Mouse (Mus musculus) CH12.LX (cell line): ENCODE data around the gene Bzw2. TPM values are rescaled to one million over a fixed set of nuclear protein-coding genes. Genes with fewer than 3 reads are reported as not detected.

Experiments used
- DNase-seq: peaks from one replicate; pipeline ENCODE4 v3.0.0-alpha.2; 2013; ENCODE audit errors: extremely low read depth
- H3K27ac ChIP-seq: 2 replicates; pipeline ENCODE4 v1.5.1; 2012; ENCODE audit warnings: low read depth, mild to moderate bottlenecking, control low read depth, moderate library complexity; ENCODE audit not compliant: insufficient read depth
- H3K27me3 ChIP-seq: replicated peaks from 2 replicates; pipeline ENCODE3; 2012; ENCODE audit warnings: inconsistent platforms
- H3K36me3 ChIP-seq, 2 experiments: replicated peaks in 1 of 2; 2 replicates each; pipeline versions ENCODE3 to v1.6.1; 2012; ENCODE audit warnings: inconsistent platforms in 1 of 2, low read length in 1 of 2, mild to moderate bottlenecking in 1 of 2, mixed read lengths in 1 of 2, moderate library complexity in 1 of 2; ENCODE audit not compliant: control insufficient read depth in 1 of 2, insufficient read depth in 1 of 2
- H3K4me1 ChIP-seq, 2 experiments: 2 replicates each; pipeline ENCODE4 v1.6.1; 2012; ENCODE audit warnings: inconsistent platforms in 1 of 2, moderate library complexity in 1 of 2; ENCODE audit not compliant: insufficient read depth in 2 of 2, control insufficient read depth in 1 of 2
- H3K4me2 ChIP-seq: 2 replicates; pipeline ENCODE4 v1.6.1; 2012; ENCODE audit warnings: low read depth, mild to moderate bottlenecking, control low read depth; ENCODE audit not compliant: poor library complexity, insufficient read depth, severe bottlenecking
- H3K4me3 ChIP-seq, 3 experiments: fragments of 150-350 bp in 1 of 3; sonication (generic) in 1 of 3; replicated peaks in 1 of 3; 2 replicates each; pipeline versions ENCODE3 to v1.5.1; 2011 to 2012; ENCODE audit warnings: low read depth in 2 of 3, low read length in 2 of 3, mild to moderate bottlenecking in 2 of 3, moderate library complexity in 2 of 3, control low read depth in 1 of 3, improper control_type of control experiment in 1 of 3, inconsistent platforms in 1 of 3, mixed read lengths in 1 of 3; ENCODE audit not compliant: poor library complexity in 1 of 3
- H3K79me2 ChIP-seq: replicated peaks from 2 replicates; pipeline ENCODE4 v1.6.1; 2012; ENCODE audit warnings: mild to moderate bottlenecking, moderate library complexity; ENCODE audit not compliant: control insufficient read depth, poor library complexity, insufficient read depth, severe bottlenecking; ENCODE audit errors: extremely low read depth
- H3K9ac ChIP-seq: 2 replicates; pipeline ENCODE4 v1.6.1; 2012; ENCODE audit warnings: low read depth, mild to moderate bottlenecking, control low read depth, moderate library complexity; ENCODE audit not compliant: insufficient read depth
- H3K9me3 ChIP-seq: replicated peaks from 2 replicates; pipeline ENCODE3; 2012; ENCODE audit warnings: low read length, inconsistent platforms, mixed read lengths
- CHD1 ChIP-seq: IDR thresholded peaks from 2 replicates; pipeline ENCODE4 v1.6.1; 2012; ENCODE audit warnings: low read depth, low read length, improper control_type of control experiment, inconsistent platforms
- ELF1 ChIP-seq: IDR thresholded peaks from 2 replicates; pipeline ENCODE4 v1.6.1; 2014; ENCODE audit warnings: low read depth, mild to moderate bottlenecking, inconsistent platforms, low read length, improper control_type of control experiment
- GABPA ChIP-seq: IDR thresholded peaks from 2 replicates; pipeline ENCODE4 v1.6.1; 2012; ENCODE audit warnings: low read depth, low read length, improper control_type of control experiment, inconsistent platforms; ENCODE audit not compliant: insufficient replicate concordance
- KAT2A ChIP-seq: IDR thresholded peaks from 2 replicates; pipeline ENCODE4 v1.6.1; 2012; ENCODE audit warnings: low read length, improper control_type of control experiment, inconsistent platforms; ENCODE audit not compliant: insufficient replicate concordance
- MAX ChIP-seq: IDR thresholded peaks from 2 replicates; pipeline ENCODE4 v1.6.1; 2011; ENCODE audit warnings: low read length, improper control_type of control experiment
- MEF2A ChIP-seq: IDR thresholded peaks from 2 replicates; pipeline ENCODE4 v1.6.1; 2014; ENCODE audit warnings: low read depth, mild to moderate bottlenecking, inconsistent platforms, low read length, improper control_type of control experiment, borderline replicate concordance
- MXI1 ChIP-seq: IDR thresholded peaks from 2 replicates; pipeline ENCODE4 v1.6.1; 2011; ENCODE audit warnings: mild to moderate bottlenecking, low read depth, low read length, improper control_type of control experiment
- MYC ChIP-seq: IDR thresholded peaks from 2 replicates; pipeline ENCODE4 v1.6.1; 2011; ENCODE audit warnings: low read depth, mild to moderate bottlenecking, improper control_type of control experiment, low read length
- NRF1 ChIP-seq: IDR thresholded peaks from 2 replicates; pipeline ENCODE4 v1.6.1; 2014; ENCODE audit warnings: low read depth, mild to moderate bottlenecking, inconsistent platforms, low read length, improper control_type of control experiment, moderate library complexity
- POLR2A ChIP-seq: IDR thresholded peaks from 2 replicates; pipeline ENCODE4 v1.6.1; 2011; ENCODE audit warnings: low read depth, mild to moderate bottlenecking, improper control_type of control experiment, low read length
- POLR2AphosphoS2 ChIP-seq: IDR thresholded peaks from 2 replicates; pipeline ENCODE4 v1.6.1; 2011; ENCODE audit warnings: low read depth, low read length, improper control_type of control experiment
- SIN3A ChIP-seq: IDR thresholded peaks from 2 replicates; pipeline ENCODE4 v1.6.1; 2012; ENCODE audit warnings: low read length, improper control_type of control experiment, inconsistent platforms
- TCF12 ChIP-seq: IDR thresholded peaks from 2 replicates; pipeline ENCODE4 v1.6.1; 2014; ENCODE audit warnings: low read depth, mild to moderate bottlenecking, inconsistent platforms, low read length, improper control_type of control experiment
- USF1 ChIP-seq: IDR thresholded peaks from 2 replicates; pipeline ENCODE4 v1.6.1; 2014; ENCODE audit warnings: low read depth, mild to moderate bottlenecking, inconsistent platforms, low read length, improper control_type of control experiment
- ZC3H11A ChIP-seq: IDR thresholded peaks from 2 replicates; pipeline ENCODE4 v1.6.1; 2012; ENCODE audit warnings: low read depth, mild to moderate bottlenecking, inconsistent platforms, low read length, improper control_type of control experiment
- ZMIZ1 ChIP-seq: IDR thresholded peaks from 2 replicates; pipeline ENCODE4 v1.6.1; 2012; ENCODE audit warnings: low read depth, mild to moderate bottlenecking, inconsistent platforms, low read length, improper control_type of control experiment
- dilution Hi-C: fragments of 300-500 bp; cut with MboI; formaldehyde crosslinking; loops from 2 replicates; pipeline ENCODE4 v1.14.3; 2020; ENCODE audit warnings: low sequenced_read_pairs; ENCODE audit not compliant: extremely low pct_unique_long_range_greater_than_20kb, extremely low pct_ligation_motif_present
- in situ Hi-C: fragments of 300-500 bp; cut with MboI; formaldehyde crosslinking; loops from 3 replicates; pipeline ENCODE4 v1.14.3; 2019; ENCODE audit warnings: low sequenced_read_pairs, low pct_ligation_motif_present, low pct_unique_long_range_greater_than_20kb, mixed read lengths
- polyA plus RNA-seq: library from polyadenylated mRNA; unstranded; fragments of >175 nt; gene quantifications from 2 replicates; pipeline ENCODE4 v1.2.1, GENCODE M21; 2012; ENCODE audit warnings: low read depth; ENCODE audit not compliant: insufficient read length
- total RNA-seq, 2 experiments: library from RNA; depleted of rRNA; stranded (reverse); fragments of 300-350 nt in 1 of 2; fragments of >200 nt in 1 of 2; gene quantifications; 2 replicates each; pipeline ENCODE4 v1.2.3; 2012 to 2014

Bzw2 gene
- total and polyA plus RNA-seq, 3 experiments, result 161 to 424 (median 275) TPM

DNA sequence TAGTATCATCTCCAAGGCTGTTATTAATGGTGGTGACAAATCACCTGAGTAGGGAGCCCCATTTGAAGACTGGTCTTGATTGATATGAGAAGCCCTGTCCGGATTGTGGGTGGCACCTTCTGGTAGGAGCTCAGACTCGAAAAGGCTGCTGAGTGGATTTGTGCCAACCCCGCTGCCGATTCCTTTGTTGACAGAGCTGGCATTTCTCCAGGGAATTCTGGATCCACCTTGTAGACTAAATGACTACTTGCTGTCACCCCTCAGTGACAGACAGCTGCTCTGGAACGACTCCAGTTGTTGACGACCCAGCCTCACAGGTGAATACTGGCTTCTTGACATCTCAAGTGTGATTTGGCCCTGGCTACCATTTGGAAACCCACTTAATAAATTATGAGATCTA is 68.7 kb downstream of the Bzw2 start:
- H3K9ac ChIP-seq, result no peak overlapping the region
- H3K79me2 ChIP-seq, result no peaks in the 10 kb centered on the region
- H3K27me3 ChIP-seq, result no peaks in the 10 kb centered on the region
- H3K9me3 ChIP-seq, result no peaks in the 10 kb centered on the region
- H3K27ac ChIP-seq, result no peak overlapping the region
- H3K4me1 ChIP-seq, result no peaks in the 10 kb centered on the region
- peaks cover 12 to 31% of the 10 kb centered on the region in 2 experiments for H3K36me3 ChIP-seq
- in situ Hi-C loops, result no loop called here
- H3K4me2 ChIP-seq, result no peak overlapping the region
- no peak overlapping the region for H3K4me3 ChIP-seq
- TF ChIP-seq ZC3H11A, result no peak
- no peak for TF ChIP-seq MEF2A
- no peak for TF ChIP-seq SIN3A
- TF ChIP-seq POLR2AphosphoS2, result no peak
- TF ChIP-seq MYC, result no peak
- no peak for TF ChIP-seq MAX
- TF ChIP-seq TCF12, result no peak
- TF ChIP-seq GABPA, result no peak
- TF ChIP-seq NRF1, result no peak
- no peak for TF ChIP-seq MXI1
- TF ChIP-seq ELF1, result no peak
- TF ChIP-seq POLR2A, result no peak
- dilution Hi-C loops, result no loop called here
- no peak for DNase-seq

DNA sequence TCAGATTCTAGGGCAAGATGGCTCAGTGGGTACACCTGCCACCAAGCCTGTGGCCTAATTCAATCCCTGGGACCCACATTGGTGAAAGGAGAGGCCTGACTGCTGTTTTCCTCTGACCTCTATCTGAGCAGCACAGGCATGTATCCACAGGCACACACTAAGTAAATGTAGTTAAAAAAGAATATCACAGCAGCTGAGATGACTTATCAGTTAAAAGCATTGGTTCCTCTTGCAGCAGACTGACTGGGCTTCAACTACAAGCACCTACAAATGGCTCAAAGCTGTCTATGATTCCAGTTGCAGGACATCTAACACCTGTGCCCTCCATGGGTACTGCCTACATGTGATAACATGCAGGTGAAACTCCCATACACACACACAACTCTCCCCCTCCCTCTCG is 69.1 kb downstream of the Bzw2 start:
- peaks cover 12 to 27% of the 10 kb centered on the region in 2 experiments for H3K36me3 ChIP-seq
- in situ Hi-C loops, result no loop called here
- H3K27ac ChIP-seq, result no peak overlapping the region
- dilution Hi-C loops, result no loop called here
- no peak overlapping the region for H3K4me2 ChIP-seq
- no peak overlapping the region for H3K4me3 ChIP-seq
- H3K9me3 ChIP-seq, result no peaks in the 10 kb centered on the region
- H3K4me1 ChIP-seq, result no peaks in the 10 kb centered on the region
- no peak for DNase-seq
- no peak overlapping the region for H3K9ac ChIP-seq
- TF ChIP-seq MYC, result no peak
- no peak for TF ChIP-seq POLR2AphosphoS2
- no peak for TF ChIP-seq ELF1
- TF ChIP-seq USF1, result no peak
- no peak for TF ChIP-seq MXI1
- no peaks in the 10 kb centered on the region for H3K79me2 ChIP-seq
- no peaks in the 10 kb centered on the region for H3K27me3 ChIP-seq

DNA sequence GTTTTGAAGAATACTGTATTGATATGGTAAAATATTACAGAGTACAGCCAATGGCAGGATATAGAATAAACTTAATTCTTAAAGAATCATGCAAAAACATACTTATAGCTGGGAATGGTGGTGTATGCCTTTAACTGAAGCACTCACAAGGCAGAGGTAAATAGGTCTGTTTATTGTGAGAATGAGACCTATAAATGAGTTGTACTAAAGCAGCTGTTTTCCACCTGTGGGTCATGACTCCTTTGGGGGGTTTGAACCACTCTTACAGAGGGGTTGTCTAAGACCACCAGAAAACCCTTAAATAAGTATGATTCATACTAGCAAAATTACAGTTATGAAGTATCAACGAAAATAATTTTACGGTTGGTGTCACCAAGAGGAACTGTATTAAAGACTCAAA is 72.5 kb downstream of the Bzw2 start:
- H3K9ac ChIP-seq, result no peak overlapping the region
- H3K79me2 ChIP-seq, result no peaks in the 10 kb centered on the region
- DNase-seq, result no peak
- no peaks in the 10 kb centered on the region for H3K4me1 ChIP-seq
- H3K27me3 ChIP-seq, result no peaks in the 10 kb centered on the region
- H3K36me3 ChIP-seq, result no peaks in the 10 kb centered on the region
- dilution Hi-C loops, result no loop called here
- no peak overlapping the region for H3K4me3 ChIP-seq
- no peaks in the 10 kb centered on the region for H3K9me3 ChIP-seq
- in situ Hi-C loops, result no loop called here
- no peak for TF ChIP-seq KAT2A
- TF ChIP-seq ZMIZ1, result no peak
- no peak for TF ChIP-seq TCF12
- no peak for TF ChIP-seq MEF2A
- no peak for TF ChIP-seq CHD1
- no peak overlapping the region for H3K27ac ChIP-seq
- no peak overlapping the region for H3K4me2 ChIP-seq
